Mouse (Mus musculus) olfactory bulb, adult 2 months (tissue): ENCODE data around the gene Pcgf3. TPM values are rescaled to one million over a fixed set of nuclear protein-coding genes. Genes with fewer than 3 reads are reported as not detected.

ENCODE experiments used
- H3K27ac ChIP-seq: fragments of 200-500 bp; 2 replicates; pipeline ENCODE4 v1.5.1; 2012; ENCODE audit warnings: low read depth, low read length; ENCODE audit not compliant: insufficient read depth
- H3K4me1 ChIP-seq: fragments of 200-500 bp; 2 replicates; pipeline ENCODE4 v1.6.1; 2012; ENCODE audit warnings: low read length; ENCODE audit not compliant: control insufficient read depth, insufficient read depth
- H3K4me3 ChIP-seq: fragments of 200-500 bp; 2 replicates; pipeline ENCODE4 v1.5.1; 2012; ENCODE audit warnings: mild to moderate bottlenecking, low read depth, low read length, moderate library complexity; ENCODE audit not compliant: insufficient read depth
- CTCF ChIP-seq: fragments of 200-500 bp; IDR thresholded peaks from 2 replicates; pipeline ENCODE4 v1.5.1; 2012; ENCODE audit warnings: low read depth, mild to moderate bottlenecking, low read length, moderate library complexity; ENCODE audit not compliant: insufficient read depth
- POLR2A ChIP-seq: fragments of 200-500 bp; IDR thresholded peaks from 2 replicates; pipeline ENCODE4 v1.6.1; 2012; ENCODE audit warnings: mild to moderate bottlenecking, low read depth, low read length, moderate library complexity; ENCODE audit not compliant: insufficient read depth
- WGBS: fragments of 180-500 bp; shearing (Covaris S2); methylation state at CpG from one replicate; pipeline ENCODE4 v1.1.7; 2018; 5-methylcytosine and 5-hydroxymethylcytosine counted together
- polyA plus RNA-seq: library from polyadenylated mRNA; stranded (reverse); fragments of >200 nt; gene quantifications from 2 replicates; pipeline ENCODE4 v1.2.4, GENCODE M21; 2012; ENCODE audit warnings: low replicate concordance; ENCODE audit not compliant: missing spikeins, insufficient read depth, insufficient read length

Gene Pcgf3
- polyA plus RNA-seq, 1 experiment, result not detected

DNA sequence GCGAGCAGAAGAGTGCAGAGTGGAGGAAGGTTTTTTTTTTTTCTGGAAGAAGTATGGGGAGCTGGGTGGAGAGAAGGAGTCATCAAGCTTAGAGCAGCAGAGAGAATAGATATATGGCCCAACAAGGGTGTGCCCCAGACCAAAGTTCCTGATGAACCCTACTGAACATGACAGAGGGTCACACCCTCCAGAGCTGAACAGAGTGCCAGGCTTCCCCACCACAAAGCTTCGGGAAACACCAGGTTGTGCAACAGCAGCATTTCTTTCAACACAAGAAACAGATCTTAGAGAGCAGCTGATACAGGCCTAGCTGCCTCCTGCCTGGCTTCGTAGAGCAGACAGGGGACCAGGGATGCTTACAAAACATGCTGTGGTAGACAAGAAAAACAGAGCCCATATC lies 14.1 kb upstream of the Pcgf3 start:
- H3K4me1 ChIP-seq, result peaks cover 8% of the 10 kb centered on the region
- H3K27ac ChIP-seq, result no peak overlapping the region
- WGBS, result 85% methylated on average over 3 of the region's 3 CpGs
- no peak for TF ChIP-seq POLR2A
- TF ChIP-seq CTCF, result no peak
- H3K4me3 ChIP-seq, result no peak overlapping the region

DNA sequence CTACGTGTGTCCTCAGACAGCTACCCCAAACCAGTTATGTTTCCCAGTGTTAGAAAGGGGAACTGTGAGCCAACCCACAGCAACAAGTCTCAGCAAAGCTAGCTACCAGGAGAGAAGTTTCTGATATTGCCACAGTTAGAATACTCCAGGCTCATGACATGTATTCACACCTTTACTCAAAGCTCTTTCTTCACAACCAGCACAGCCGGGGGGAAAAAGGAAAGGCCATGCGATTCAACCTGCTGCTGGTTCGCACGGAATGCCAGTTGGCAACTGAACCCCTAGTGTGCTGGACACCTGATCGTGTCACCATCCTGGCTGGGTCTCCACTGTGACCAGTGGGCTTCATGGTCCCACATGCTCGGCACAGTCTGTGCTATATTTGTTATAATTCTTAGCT lies 13.2 kb upstream of the Pcgf3 start:
- Histone ChIP-seq H3K27ac (no peak overlapping the region), H3K4me3 (no peak overlapping the region), H3K4me1 (peaks cover 8% of the 10 kb centered on the region)
- 89% methylated on average over 7 of the region's 7 CpGs for WGBS
- TF ChIP-seq CTCF (no peak), POLR2A (no peak)

DNA sequence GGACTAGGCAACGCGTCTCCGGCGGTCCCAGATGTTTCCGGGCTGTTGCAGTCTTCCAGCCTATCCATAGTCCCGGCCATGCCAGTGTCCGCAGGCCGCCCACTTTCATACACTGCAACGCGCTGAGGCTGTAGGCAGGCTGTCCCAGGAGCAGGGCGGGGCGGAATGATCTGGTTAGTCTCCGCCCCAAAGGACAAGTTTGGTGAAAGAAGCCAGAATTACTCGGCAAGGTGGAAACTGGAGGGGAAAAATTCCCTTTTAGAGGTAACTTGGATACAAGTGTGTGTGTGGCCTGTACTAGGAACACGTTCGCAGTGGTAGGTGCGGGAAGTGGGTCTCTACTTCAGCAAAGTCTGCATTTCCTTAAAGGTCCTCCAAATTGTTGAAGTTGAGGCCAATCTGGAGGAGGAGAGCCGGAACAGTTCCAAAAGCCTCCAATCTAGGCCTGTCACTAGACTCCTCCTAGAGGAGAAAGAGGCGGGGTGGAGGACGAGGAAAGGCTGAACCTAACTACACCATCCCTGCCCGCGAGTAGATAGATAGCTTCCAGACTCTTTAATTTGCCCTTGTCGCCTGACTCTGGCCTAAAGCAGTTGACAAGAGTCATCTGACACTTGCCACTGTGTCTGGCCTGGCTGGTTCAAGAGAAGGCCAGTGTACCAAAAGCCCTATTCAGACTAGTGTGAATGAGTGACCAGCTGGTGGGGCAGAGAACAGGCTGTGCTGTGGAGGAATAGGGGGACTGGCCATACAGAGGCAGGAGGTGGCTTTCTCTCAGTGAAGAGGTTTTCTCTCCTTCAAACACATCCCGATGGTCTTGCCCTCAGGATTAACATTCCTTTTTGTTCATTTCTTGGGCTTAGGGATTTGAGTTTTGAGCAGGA lies 12.0 kb upstream of the Pcgf3 start, which contains the start of gene Mfsd7a:
Mfsd7a (minus strand) TSS at position 107 of the 884 bp plus-strand sequence.
- 23% methylated on average over 24 of the region's 24 CpGs for WGBS
- peak within 1 kb of the TSS; percentile 26; the same call in 1 of the 2 replicates for H3K4me3 ChIP-seq

DNA sequence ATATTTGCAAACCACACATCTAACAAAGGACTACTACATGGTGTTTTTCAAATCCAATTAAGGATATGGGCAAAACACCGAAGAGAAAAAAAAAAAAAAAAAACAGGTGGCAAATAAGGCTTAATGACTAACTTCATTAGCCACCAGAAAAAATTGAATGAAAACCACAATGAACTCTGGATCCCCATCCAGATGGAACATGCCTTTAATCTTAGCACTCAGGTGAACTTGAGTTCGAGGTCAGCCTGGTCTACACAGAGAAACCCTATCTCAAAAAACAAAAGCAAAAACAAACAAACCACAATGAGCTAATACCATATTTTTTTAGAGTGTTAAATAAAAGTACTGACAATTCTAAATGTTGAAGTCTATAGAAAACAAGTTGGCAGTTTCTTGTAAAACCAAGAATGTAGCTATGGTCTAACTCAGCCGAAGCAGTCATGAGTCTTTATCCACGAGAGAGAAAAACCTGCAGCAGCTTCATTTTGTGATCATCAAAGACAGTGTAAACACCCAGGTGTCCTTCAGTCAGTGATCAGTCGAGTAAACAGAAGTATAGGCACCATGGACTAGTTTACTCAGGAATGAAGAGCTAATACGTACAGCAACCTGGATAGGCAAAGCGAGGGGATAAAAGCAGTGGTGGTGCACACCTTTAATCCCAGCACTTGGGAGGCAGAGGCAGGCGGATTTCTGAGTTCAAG lies 10.0 kb upstream of the Pcgf3 start:
- no peak overlapping the region for H3K27ac ChIP-seq
- no peak overlapping the region for H3K4me3 ChIP-seq
- peaks cover 8% of the 10 kb centered on the region for H3K4me1 ChIP-seq
- TF ChIP-seq POLR2A, result no peak
- TF ChIP-seq CTCF, result no peak
- WGBS, result 83% methylated on average over 8 of the region's 8 CpGs

More for the DNA sequence above, 12.0 kb upstream of the Pcgf3 start, which contains the start of gene Mfsd7a:
- no peak within 1 kb of the TSS for H3K27ac ChIP-seq
- peaks cover 8% of the 10 kb centered on the region for H3K4me1 ChIP-seq
- TF ChIP-seq POLR2A, result no peak
- TF ChIP-seq CTCF, result no peak

DNA sequence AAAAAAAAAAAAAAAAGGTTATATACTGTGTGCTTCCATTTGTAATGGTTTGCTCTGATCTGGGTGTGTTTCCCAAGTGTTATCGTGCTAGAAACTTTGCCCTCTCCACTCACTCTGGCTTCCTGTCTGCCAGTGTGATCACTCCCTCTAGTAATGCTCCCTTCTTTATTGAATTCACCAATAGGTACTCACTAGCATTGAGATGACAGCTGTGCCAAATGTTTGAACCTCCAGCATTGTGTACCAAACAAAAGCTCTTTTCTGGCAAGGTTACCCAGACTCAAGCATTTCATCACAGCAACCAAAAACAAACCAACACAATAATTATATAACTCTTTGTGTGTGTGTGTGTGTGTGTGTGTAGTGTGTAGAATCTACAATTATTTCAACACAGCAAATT lies 9.4 kb upstream of the Pcgf3 start:
- no peak for TF ChIP-seq CTCF
- no peak for TF ChIP-seq POLR2A

DNA sequence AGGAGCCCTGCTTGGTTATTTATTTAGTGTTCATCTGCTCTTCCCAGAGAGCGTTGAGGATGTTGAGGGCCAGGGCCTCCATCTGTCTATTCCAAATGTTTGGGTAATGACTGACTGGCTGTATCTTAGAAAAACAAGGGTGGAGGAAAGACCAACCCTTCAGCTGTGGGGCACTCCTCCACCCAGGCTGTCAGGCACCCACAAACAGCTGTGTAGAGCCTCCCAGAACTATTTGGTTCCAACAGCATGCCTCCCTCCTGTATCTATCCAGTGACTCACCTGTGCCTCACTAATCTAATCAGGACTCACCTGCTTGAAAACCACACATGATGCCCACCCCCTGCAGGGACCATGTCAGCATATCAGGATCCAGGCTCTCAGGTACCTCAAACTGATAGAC lies 8.6 kb upstream of the Pcgf3 start:
- Histone ChIP-seq H3K4me1 (peaks cover 8% of the 10 kb centered on the region), H3K27ac (no peak overlapping the region), H3K4me3 (no peak overlapping the region)
- TF ChIP-seq POLR2A (no peak), CTCF (no peak)
- 90% methylated on average over 1 of the region's 1 CpGs for WGBS

More for the DNA sequence above, 9.4 kb upstream of the Pcgf3 start:
- WGBS, result 93% methylated on average over 1 of the region's 1 CpGs
- Histone ChIP-seq H3K4me3 (no peak overlapping the region), H3K27ac (no peak overlapping the region), H3K4me1 (peaks cover 8% of the 10 kb centered on the region)

DNA sequence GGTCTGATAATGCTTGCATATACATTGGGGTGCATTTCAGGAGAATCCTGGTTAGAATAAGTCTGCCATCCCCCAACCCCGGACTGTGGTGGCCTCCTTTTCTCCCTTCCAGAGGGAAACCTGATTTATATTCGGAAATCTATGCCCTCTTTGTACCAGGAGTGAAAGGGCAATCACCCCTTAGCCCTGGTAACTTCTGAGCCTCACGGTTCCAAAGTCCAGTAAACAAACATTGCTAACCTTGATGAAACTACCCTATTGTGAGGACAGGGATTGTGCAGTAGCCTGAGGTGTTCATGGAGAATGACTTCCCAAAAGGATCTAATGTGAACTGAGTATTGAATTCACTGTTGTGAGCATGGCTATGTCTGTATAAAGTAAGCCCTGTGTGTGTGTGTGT lies 6.9 kb upstream of the Pcgf3 start:
- no peaks in the 10 kb centered on the region for H3K4me1 ChIP-seq
- WGBS, result 38% methylated on average over 3 of the region's 3 CpGs
- no peak overlapping the region for H3K4me3 ChIP-seq
- no peak overlapping the region for H3K27ac ChIP-seq
- TF ChIP-seq POLR2A, result no peak

DNA sequence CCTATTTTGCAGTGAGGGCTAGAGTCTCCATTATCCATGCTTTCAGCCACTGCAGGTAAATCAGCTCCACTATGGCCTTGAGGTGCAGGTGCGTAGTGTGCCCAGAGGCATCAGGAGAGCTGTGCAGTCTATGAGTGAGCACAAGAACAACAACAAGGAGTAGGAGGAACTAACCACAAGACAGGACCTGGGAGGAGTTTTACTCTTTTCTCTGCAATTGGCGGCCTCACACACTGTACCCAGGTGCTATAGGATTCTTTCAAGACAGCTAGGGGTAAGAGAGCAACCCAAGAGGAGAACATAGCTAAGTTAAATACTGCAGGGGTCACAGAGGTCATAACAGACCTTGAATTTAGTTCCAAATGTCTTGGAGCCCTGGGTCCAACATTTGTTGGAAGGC lies 2.3 kb upstream of the Pcgf3 start:
- H3K27ac ChIP-seq, result no peak overlapping the region
- no peak overlapping the region for H3K4me3 ChIP-seq
- no peak for TF ChIP-seq CTCF
- TF ChIP-seq POLR2A, result no peak
- 93% methylated on average over 2 of the region's 2 CpGs for WGBS
- H3K4me1 ChIP-seq, result peaks cover 10% of the 10 kb centered on the region

DNA sequence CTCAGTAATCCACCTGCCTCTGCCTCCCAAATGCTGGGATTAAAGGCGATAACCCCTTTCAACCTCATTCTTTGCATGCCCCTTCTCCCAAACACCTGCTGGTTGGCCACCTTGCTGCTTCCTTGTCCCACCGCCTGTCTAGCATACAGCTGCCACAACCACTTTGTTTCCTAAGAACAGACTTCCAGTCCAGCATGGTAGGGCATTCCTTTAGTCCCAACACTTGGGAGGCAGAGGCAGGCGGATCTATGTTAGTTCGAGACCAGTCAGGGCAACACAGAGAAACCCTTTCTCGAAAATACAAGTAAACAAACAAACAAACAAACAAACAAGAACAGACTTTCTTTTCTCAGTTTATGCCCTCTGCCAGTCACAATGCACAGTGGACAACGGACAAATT lies 571 bp upstream of the Pcgf3 start:
- Histone ChIP-seq H3K27ac (no peak overlapping the region), H3K4me3 (peak overlapping the region; percentile 88), H3K4me1 (peaks cover 10% of the 10 kb centered on the region)
- 35% methylated on average over 6 of the region's 6 CpGs for WGBS
- TF ChIP-seq CTCF (no peak), POLR2A (no peak)
